Mouse (Mus musculus) hindbrain, embryonic 16.5 days (tissue): ENCODE results near the gene Brms1. TPM values are rescaled to one million over a fixed set of nuclear protein-coding genes. Genes with fewer than 3 reads are reported as not detected.

Source experiments
- polyA plus RNA-seq: library from polyadenylated mRNA; unstranded; fragments of >200 nt; fragmentation: Nextera tagmentation; extraction: Ambion mirVana; gene quantifications from 2 replicates; pipeline ENCODE4 v1.2.1, GENCODE M21; 2015

The Brms1 gene
- polyA plus RNA-seq, 1 experiment from 2014 or later = 25.6 TPM

Other genes with a start within 250 kb of the Brms1 start
- gene Rbm4, start 247.5 kb upstream of the Brms1 start, polyA plus RNA-seq = 67.2 and 73.6 TPM in 2 replicates
- 21.3 and 24.2 TPM in 2 replicates for gene Gm21992, start 229.7 kb upstream of the Brms1 start, polyA plus RNA-seq
- gene Rbm14, start 229.7 kb upstream of the Brms1 start, polyA plus RNA-seq = 59.5 and 65.0 TPM in 2 replicates
- gene Ccs, start 202.0 kb upstream of the Brms1 start, polyA plus RNA-seq = 38.4 and 43.0 TPM in 2 replicates
- gene Ccdc87, start 202.0 kb upstream of the Brms1 start, polyA plus RNA-seq = 0.57 and 0.74 TPM in 2 replicates
- gene Ctsf, start 186.2 kb upstream of the Brms1 start, polyA plus RNA-seq = 87.0 and 90.1 TPM in 2 replicates
- 2.7 and 3.5 TPM in 2 replicates for gene Actn3, start 163.4 kb upstream of the Brms1 start, polyA plus RNA-seq
- gene Zdhhc24, start 162.7 kb upstream of the Brms1 start, polyA plus RNA-seq = 22.5 and 23.4 TPM in 2 replicates
- 8.1 and 8.8 TPM in 2 replicates for gene Bbs1, start 134.7 kb upstream of the Brms1 start, polyA plus RNA-seq
- gene Dpp3, start 113.1 kb upstream of the Brms1 start, polyA plus RNA-seq = 102 and 115 TPM in 2 replicates
- gene Peli3, start 98.2 kb upstream of the Brms1 start, polyA plus RNA-seq = 13.5 and 14.6 TPM in 2 replicates
- 91.6 and 106 TPM in 2 replicates for gene Mrpl11, start 79.2 kb upstream of the Brms1 start, polyA plus RNA-seq
- 0.41 and 0.47 TPM in 2 replicates for gene Npas4, start 51.0 kb upstream of the Brms1 start, polyA plus RNA-seq
- gene Slc29a2, start 17.5 kb upstream of the Brms1 start, polyA plus RNA-seq = 15.0 and 16.6 TPM in 2 replicates
- 116 and 133 TPM in 2 replicates for gene B4gat1, start 2.5 kb upstream of the Brms1 start, polyA plus RNA-seq
- 2.4 and 3.1 TPM in 2 replicates for gene AC124502.3, start 2.5 kb upstream of the Brms1 start, polyA plus RNA-seq
- 0.64 and 0.72 TPM in 2 replicates for gene Rin1, start 9.1 kb downstream of the Brms1 start, polyA plus RNA-seq
- gene Cd248, start 26.7 kb downstream of the Brms1 start, polyA plus RNA-seq = 14.5 and 25.2 TPM in 2 replicates
- gene Tmem151a, start 44.2 kb downstream of the Brms1 start, polyA plus RNA-seq = 38.5 and 49.0 TPM in 2 replicates
- 60.7 and 65.8 TPM in 2 replicates for gene Yif1a, start 47.2 kb downstream of the Brms1 start, polyA plus RNA-seq
- 361 and 364 TPM in 2 replicates for gene Cnih2, start 57.2 kb downstream of the Brms1 start, polyA plus RNA-seq
- gene Rab1b, start 65.7 kb downstream of the Brms1 start, polyA plus RNA-seq = 230 and 231 TPM in 2 replicates
- 85.6 and 87.8 TPM in 2 replicates for gene Klc2, start 77.2 kb downstream of the Brms1 start, polyA plus RNA-seq
- gene Pacs1, start 231.8 kb downstream of the Brms1 start, polyA plus RNA-seq = 47.6 and 56.9 TPM in 2 replicates